In genomic region chr8:70560096-70560495, GRCm38 (mm10) we compare ENCODE assay signal across 8 mouse cellular contexts. TPM values are rescaled to one million over a fixed set of nuclear protein-coding genes. Genes with fewer than 3 reads are reported as not detected.
DNase-seq lines count a peak whose midpoint lies in the region; ATAC-seq and TF ChIP-seq lines count a peak whose summit lies in the region.

No protein-coding gene starts in this region.

- DNase-seq in cerebellum, adult 11 months = peak; percentile 40
- no peak for DNase-seq in cerebellum, adult 9-10 months
- peak; percentile 60 to 72 for DNase-seq in cerebellum, postnatal 25 days
- DNase-seq in heart, postnatal 14 days = peak; percentile 68 to 79
- peak; percentile 48 for DNase-seq in splenic B cell, adult 2 months (ENCODE audit: low read depth, low spot score)
- DNase-seq in midbrain, embryonic 14.5 days = no peak

- H3K36me3 ChIP-seq in ES-Bruce4 (ENCODE audit: control insufficient read depth, insufficient read depth, low read length, poor library complexity, severe bottlenecking) = no peaks in the 10 kb centered on the region
- peaks cover 8% of the 10 kb centered on the region; the same call in 1 of the 2 replicates for H3K36me3 ChIP-seq in liver, embryonic 15.5 days (replicated peaks)
- H3K36me3 ChIP-seq in splenic B cell, adult 2 months (ENCODE audit: control insufficient read depth, insufficient read depth, low read length, poor library complexity, severe bottlenecking) = no peaks in the 10 kb centered on the region
- peaks cover 6% of the 10 kb centered on the region; the same call in 1 of the 2 replicates for H3K36me3 ChIP-seq in midbrain, embryonic 14.5 days (ENCODE audit: control insufficient read depth, insufficient read depth, low read length)

- intact Hi-C loops in heart, postnatal 14 days (cut with DNase I) = loop anchor here (1.0 to 2.0 kb wide), 2 partner anchors 25 to 51 kb away; no protein-coding TSS in a partner anchor

- H3K4me3 ChIP-seq in ES-Bruce4 (ENCODE audit: low read depth, low read length) = no peak overlapping the region
- no peak overlapping the region for H3K4me3 ChIP-seq in liver, embryonic 15.5 days (replicated peaks)
- no peak overlapping the region for H3K4me3 ChIP-seq in midbrain, embryonic 14.5 days (replicated peaks; ENCODE audit: low read depth, low read length)

- H3K27ac ChIP-seq in ES-Bruce4 (ENCODE audit: insufficient read depth, low read length) = no peak overlapping the region
- H3K27ac ChIP-seq in liver, embryonic 15.5 days (replicated peaks) = 0 out of 2 replicates have a peak overlapping the region, but pooled peaks have one; percentile 64
- H3K27ac ChIP-seq in midbrain, embryonic 14.5 days (replicated peaks; ENCODE audit: low read depth, low read length) = no peak overlapping the region

- TF ChIP-seq EP300 in ES-Bruce4 (IDR thresholded peaks at IDR 0.05; ENCODE audit: insufficient read depth, low read depth, low read length) = no peak

- no peaks in the 10 kb centered on the region for H3K4me1 ChIP-seq in ES-Bruce4 (ENCODE audit: control insufficient read depth, insufficient read depth, low read length)
- peaks cover 98% of the 10 kb centered on the region for H3K4me1 ChIP-seq in liver, embryonic 15.5 days (replicated peaks)
- H3K4me1 ChIP-seq in midbrain, embryonic 14.5 days (ENCODE audit: control insufficient read depth, insufficient read depth, low read length) = no peaks in the 10 kb centered on the region

- no peak for TF ChIP-seq POLR2A in ES-Bruce4 (IDR thresholded peaks at IDR 0.05; ENCODE audit: insufficient read depth, low read length)

- no peak overlapping the region for H3K9ac ChIP-seq in ES-Bruce4 (ENCODE audit: low read depth, poor library complexity, severe bottlenecking)
- H3K9ac ChIP-seq in liver, embryonic 15.5 days = no peak overlapping the region
- H3K9ac ChIP-seq in midbrain, embryonic 14.5 days (replicated peaks; ENCODE audit: low read length) = no peak overlapping the region

- no peak for ATAC-seq in liver, embryonic 15.5 days (ENCODE audit: insufficient read depth)
- no peak for ATAC-seq in midbrain, embryonic 14.5 days (ENCODE audit: low FRiP score, low TSS enrichment)

- no peaks in the 10 kb centered on the region for H3K27me3 ChIP-seq in ES-Bruce4 (ENCODE audit: control insufficient read depth, insufficient read depth, low read length, poor library complexity, severe bottlenecking)
- H3K27me3 ChIP-seq in liver, embryonic 15.5 days = no peaks in the 10 kb centered on the region
- H3K27me3 ChIP-seq in splenic B cell, adult 2 months (ENCODE audit: control insufficient read depth, insufficient read depth, low read length, poor library complexity, severe bottlenecking) = no peaks in the 10 kb centered on the region
- H3K27me3 ChIP-seq in midbrain, embryonic 14.5 days (ENCODE audit: control insufficient read depth, insufficient read depth, low read length) = no peaks in the 10 kb centered on the region

- no peaks in the 10 kb centered on the region for H3K9me3 ChIP-seq in ES-Bruce4 (replicated peaks; ENCODE audit: control insufficient read depth, insufficient read depth, low read length, poor library complexity, severe bottlenecking)
- H3K9me3 ChIP-seq in liver, embryonic 15.5 days (replicated peaks) = no peaks in the 10 kb centered on the region
- no peaks in the 10 kb centered on the region for H3K9me3 ChIP-seq in midbrain, embryonic 14.5 days (ENCODE audit: control insufficient read depth, low read length)

- peak; percentile 52 for TF ChIP-seq CTCF in ES-Bruce4 (IDR thresholded peaks at IDR 0.05; ENCODE audit: low read depth, low read length)

- WGBS in liver, embryonic 15.5 days (ENCODE audit: insufficient replicate concordance) = 39% methylated on average over 2 of the region's 2 CpGs
- 93% methylated on average over 2 of the region's 2 CpGs for WGBS in midbrain, embryonic 14.5 days

- H3K4me2 ChIP-seq in liver, embryonic 15.5 days = no peak overlapping the region
- no peak overlapping the region for H3K4me2 ChIP-seq in midbrain, embryonic 14.5 days (ENCODE audit: low read length)

RNA-seq across cellular contexts. Expression of gene Ell, which starts 20.8 kb away (rescaled TPM):
- polyA plus RNA-seq in ES-Bruce4 (2011; ENCODE audit: insufficient read depth, insufficient read length, low read depth, missing spikeins) = 12.4 and 13.2 TPM in 2 replicates
- 10 to 100 TPM; 15.5 to 16.5 TPM for total RNA-seq in heart, postnatal 14 days (2021)
- 11.8 and 14.2 TPM in 2 replicates for polyA plus RNA-seq in liver, embryonic 15.5 days (2015; fragmentation: Nextera tagmentation; extraction: Ambion mirVana)
- polyA plus RNA-seq in midbrain, embryonic 14.5 days (2014; fragmentation: Nextera tagmentation; extraction: Ambion mirVana) = 14.9 and 17.1 TPM in 2 replicates

RNA-seq across cellular contexts. Expression of gene Kxd1, which starts 32.3 kb away (rescaled TPM):
- polyA plus RNA-seq in ES-Bruce4 (2011; ENCODE audit: insufficient read depth, insufficient read length, low read depth, missing spikeins) = 57.4 and 63.5 TPM in 2 replicates
- 10 to 100 TPM; 75.3 to 76.6 TPM for total RNA-seq in heart, postnatal 14 days (2021)
- 28.9 and 30.2 TPM in 2 replicates for polyA plus RNA-seq in liver, embryonic 15.5 days (2015; fragmentation: Nextera tagmentation; extraction: Ambion mirVana)
- 50.7 and 52.6 TPM in 2 replicates for polyA plus RNA-seq in midbrain, embryonic 14.5 days (2014; fragmentation: Nextera tagmentation; extraction: Ambion mirVana)

RNA-seq across cellular contexts. Expression of gene Fkbp8, which starts 32.6 kb away (rescaled TPM):
- 80.5 and 87.3 TPM in 2 replicates for polyA plus RNA-seq in ES-Bruce4 (2011; ENCODE audit: insufficient read depth, insufficient read length, low read depth, missing spikeins)
- total RNA-seq in heart, postnatal 14 days (2021) = 100 to 1,000 TPM; 150 to 163 TPM
- 163 and 186 TPM in 2 replicates for polyA plus RNA-seq in liver, embryonic 15.5 days (2015; fragmentation: Nextera tagmentation; extraction: Ambion mirVana)
- 328 and 408 TPM in 2 replicates for polyA plus RNA-seq in midbrain, embryonic 14.5 days (2014; fragmentation: Nextera tagmentation; extraction: Ambion mirVana)

RNA-seq across cellular contexts. Expression of gene Isyna1, which starts 34.1 kb away (rescaled TPM):
- 61.5 and 72.3 TPM in 2 replicates for polyA plus RNA-seq in ES-Bruce4 (2011; ENCODE audit: insufficient read depth, insufficient read length, low read depth, missing spikeins)
- 10 to 100 TPM; 25.8 to 27.7 TPM for total RNA-seq in heart, postnatal 14 days (2021)
- polyA plus RNA-seq in liver, embryonic 15.5 days (2015; fragmentation: Nextera tagmentation; extraction: Ambion mirVana) = 43.2 and 44.7 TPM in 2 replicates
- 91.9 and 101 TPM in 2 replicates for polyA plus RNA-seq in midbrain, embryonic 14.5 days (2014; fragmentation: Nextera tagmentation; extraction: Ambion mirVana)

RNA-seq across cellular contexts. Expression of gene Ssbp4, which starts 48.6 kb away (rescaled TPM):
- 49.9 and 50.2 TPM in 2 replicates for polyA plus RNA-seq in ES-Bruce4 (2011; ENCODE audit: insufficient read depth, insufficient read length, low read depth, missing spikeins)
- total RNA-seq in heart, postnatal 14 days (2021) = 10 to 100 TPM; 39.7 to 46.4 TPM
- 37.8 and 47.7 TPM in 2 replicates for polyA plus RNA-seq in liver, embryonic 15.5 days (2015; fragmentation: Nextera tagmentation; extraction: Ambion mirVana)
- 172 and 213 TPM in 2 replicates for polyA plus RNA-seq in midbrain, embryonic 14.5 days (2014; fragmentation: Nextera tagmentation; extraction: Ambion mirVana)

Comparison
In these comparisons a context has a peak if more than half of its experiments do, and no peak if none do; other contexts are left out.
1. DNase-seq: peak in cerebellum, adult 11 months (single experiment), cerebellum, postnatal 25 days (2 of 2), heart, postnatal 14 days (2 of 2) and splenic B cell, adult 2 months (single experiment); none in cerebellum, adult 9-10 months (single experiment) and midbrain, embryonic 14.5 days (single experiment).